Mouse (Mus musculus): Measurements from ENCODE around the gene Kdr. TPM values are rescaled to one million over a fixed set of nuclear protein-coding genes. Genes with fewer than 3 reads are reported as not detected.

Gene Kdr
- total RNA-seq, 4 experiments from 2014 or later = 5.3 to 6.4 (median 5.9) TPM

GRCm38 (mm10) chr5:75919601-75920000 is 58.7 kb downstream of the Kdr start:
- no peak for DNase-seq (ENCODE audit: low spot score in 2 of 2)

GRCm38 (mm10) chr5:75918139-75918538 is 60.1 kb downstream of the Kdr start:
- DNase-seq (ENCODE audit: low spot score in 2 of 2) = no peak

- no peak for DNase-seq (ENCODE audit: low spot score in 2 of 2)
Measured at GRCm38 (mm10) chr5:75917231-75917630, 61.0 kb downstream of the Kdr start.

- no peak for DNase-seq (ENCODE audit: low spot score in 2 of 2)
Measured at GRCm38 (mm10) chr5:75906102-75906501, 72.2 kb downstream of the Kdr start.

GRCm38 (mm10) chr5:75900231-75900920 is 77.9 kb downstream of the Kdr start:
- DNase-seq (ENCODE audit: low spot score in 2 of 2) = no peak

GRCm38 (mm10) chr5:75895351-75895750 is 82.9 kb downstream of the Kdr start:
- DNase-seq (ENCODE audit: low spot score in 2 of 2) = no peak

- no peak for DNase-seq (ENCODE audit: low spot score in 2 of 2)
Measured at GRCm38 (mm10) chr5:75892956-75893471, 85.2 kb downstream of the Kdr start.

Small RNAs within 50 kb of the gene (microRNA-seq; reads per million reads assigned to microRNA genes)
- 0 reads per million in 2 experiments for gene Gm25374

Other genes starting within 250 kb of the Kdr start
- gene Srd5a3, start 161.8 kb upstream of the Kdr start, total RNA-seq (2022) = 10 to 100 TPM; 20.0 to 24.5 (median 20.5) TPM
- 10 to 100 TPM; 28.6 to 34.4 (median 33.1) TPM for gene Tmem165, start 205.4 kb upstream of the Kdr start, total RNA-seq (2022)

Data from left cerebral cortex, adult 8-10 months (tissue).